Mouse (Mus musculus): ENCODE data around the gene Mtx2. TPM values are rescaled to one million over a fixed set of nuclear protein-coding genes. Genes with fewer than 3 reads are reported as not detected.

The Mtx2 gene
- polyA plus RNA-seq, 1 experiment from 2014 or later: 158 TPM

DNA sequence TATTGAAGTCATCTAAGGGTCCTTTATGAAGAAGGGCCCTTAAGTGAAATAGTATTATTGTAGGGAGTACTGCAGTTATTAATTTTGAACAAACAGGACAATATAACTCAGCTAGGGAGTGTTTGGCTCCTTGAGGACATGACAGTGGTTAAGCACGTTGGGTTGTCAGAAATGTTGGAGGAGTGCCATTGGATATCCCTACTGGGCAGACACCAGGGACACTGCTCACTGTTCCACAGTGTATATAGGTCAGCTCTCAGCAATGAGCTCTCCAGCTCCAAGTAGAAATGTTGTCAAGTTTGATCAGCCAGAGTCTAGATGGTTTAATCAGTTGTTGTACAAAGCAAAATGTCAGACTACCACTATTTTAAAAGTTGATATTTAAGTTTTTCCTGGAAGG lies 24.4 kb downstream of the Mtx2 start:
- no peak overlapping the region for H3K27ac ChIP-seq (ENCODE audit: low read length)
- H3K9ac ChIP-seq (ENCODE audit: low read depth, low read length): no peak overlapping the region
- no peak overlapping the region for H3K4me2 ChIP-seq (ENCODE audit: low read length)
- no peaks in the 10 kb centered on the region for H3K36me3 ChIP-seq (ENCODE audit: control insufficient read depth, insufficient read depth, low read length)
- 55% methylated on average over 1 of the region's 1 CpGs for WGBS
- no peak for ATAC-seq
- H3K9me3 ChIP-seq (replicated peaks; ENCODE audit: control insufficient read depth, low read length, poor library complexity, severe bottlenecking): no peaks in the 10 kb centered on the region
- no peak overlapping the region for H3K4me3 ChIP-seq (ENCODE audit: low read depth, low read length)
- no peaks in the 10 kb centered on the region for H3K4me1 ChIP-seq (ENCODE audit: control insufficient read depth, insufficient read depth, low read length)
- no peaks in the 10 kb centered on the region for H3K27me3 ChIP-seq (ENCODE audit: control insufficient read depth, insufficient read depth, low read depth, low read length)

DNA sequence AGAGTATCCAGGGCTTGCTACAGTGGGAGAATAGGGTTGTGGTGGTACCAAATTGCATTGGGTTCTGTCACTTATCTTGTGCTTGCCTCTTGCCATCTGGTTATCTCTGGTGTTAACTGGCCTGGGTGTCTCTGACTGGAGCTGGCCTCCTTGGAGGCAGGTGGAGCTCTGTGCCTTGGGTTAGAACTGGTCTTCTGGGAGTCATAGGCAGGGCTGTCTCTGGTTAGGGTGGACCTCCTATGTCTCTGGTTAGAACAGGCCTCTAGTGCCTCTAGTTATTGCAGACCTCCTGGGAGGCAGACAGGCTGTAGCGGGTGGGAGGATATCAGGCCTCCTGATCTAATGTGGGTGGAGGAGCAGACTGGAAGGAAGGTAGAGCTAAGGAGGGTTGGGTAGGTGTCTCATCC lies 36.5 kb downstream of the Mtx2 start:
- Histone ChIP-seq H3K9me3 (replicated peaks; ENCODE audit: control insufficient read depth, low read length, poor library complexity, severe bottlenecking) (no peaks in the 10 kb centered on the region; the same call in 1 of the 2 replicates), H3K36me3 (ENCODE audit: control insufficient read depth, insufficient read depth, low read length) (no peaks in the 10 kb centered on the region), H3K9ac (ENCODE audit: low read depth, low read length) (no peak overlapping the region), H3K4me3 (ENCODE audit: low read depth, low read length) (no peak overlapping the region), H3K27ac (ENCODE audit: low read length) (no peak overlapping the region), H3K4me1 (ENCODE audit: control insufficient read depth, insufficient read depth, low read length) (no peaks in the 10 kb centered on the region), H3K27me3 (ENCODE audit: control insufficient read depth, insufficient read depth, low read depth, low read length) (no peaks in the 10 kb centered on the region), H3K4me2 (ENCODE audit: low read length) (no peak overlapping the region)
- no peak for ATAC-seq
- WGBS: 91% methylated on average over 1 of the region's 1 CpGs

DNA sequence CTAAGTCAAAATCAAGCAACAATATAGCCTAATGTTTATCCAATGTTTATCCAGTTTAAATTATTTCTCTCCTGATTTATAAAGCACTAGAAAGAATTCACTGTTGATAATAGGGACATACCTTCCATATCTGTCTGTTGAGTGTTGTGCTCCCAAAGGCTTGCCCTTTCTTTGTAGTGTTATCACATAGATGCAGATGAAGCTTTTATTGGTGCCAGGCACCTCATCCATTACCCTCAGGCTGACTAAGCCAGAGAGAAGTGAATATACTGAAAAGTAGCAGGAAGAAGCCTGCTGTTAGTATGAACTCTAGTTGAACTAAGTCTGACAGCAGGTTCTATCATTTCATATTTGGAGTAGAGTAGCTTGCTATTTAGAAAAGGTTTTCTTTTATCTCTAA lies 39.8 kb downstream of the Mtx2 start:
- ATAC-seq: no peak
- Histone ChIP-seq H3K36me3 (ENCODE audit: control insufficient read depth, insufficient read depth, low read length) (no peaks in the 10 kb centered on the region), H3K27me3 (ENCODE audit: control insufficient read depth, insufficient read depth, low read depth, low read length) (no peaks in the 10 kb centered on the region), H3K4me2 (ENCODE audit: low read length) (no peak overlapping the region), H3K9me3 (replicated peaks; ENCODE audit: control insufficient read depth, low read length, poor library complexity, severe bottlenecking) (no peaks in the 10 kb centered on the region; the same call in 1 of the 2 replicates), H3K4me3 (ENCODE audit: low read depth, low read length) (no peak overlapping the region), H3K9ac (ENCODE audit: low read depth, low read length) (no peak overlapping the region), H3K4me1 (ENCODE audit: control insufficient read depth, insufficient read depth, low read length) (no peaks in the 10 kb centered on the region), H3K27ac (ENCODE audit: low read length) (no peak overlapping the region)

DNA sequence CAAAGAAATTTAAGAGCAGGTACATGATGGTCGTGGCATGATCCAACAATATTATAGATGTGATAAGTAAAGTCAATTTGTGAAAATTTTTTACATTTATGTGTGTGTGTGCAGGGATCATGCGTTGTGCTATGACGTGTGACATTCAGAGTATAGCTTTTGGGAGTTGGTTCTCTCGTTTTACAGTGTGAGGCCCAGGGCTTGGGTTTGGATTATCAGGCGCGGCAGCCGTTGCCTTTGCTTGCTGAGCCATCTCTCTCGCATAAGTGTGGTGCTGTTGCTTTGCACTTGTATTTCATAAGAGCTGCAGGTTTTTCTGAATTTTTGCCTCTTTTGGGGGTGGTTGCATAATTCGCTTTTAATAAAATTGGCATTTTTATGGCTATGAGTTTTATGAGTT lies 48.4 kb downstream of the Mtx2 start:
- 83% methylated on average over 9 of the region's 9 CpGs for WGBS
- H3K27me3 ChIP-seq (ENCODE audit: control insufficient read depth, insufficient read depth, low read depth, low read length): no peaks in the 10 kb centered on the region
- H3K9ac ChIP-seq (ENCODE audit: low read depth, low read length): no peak overlapping the region
- no peak overlapping the region for H3K4me2 ChIP-seq (ENCODE audit: low read length)
- H3K36me3 ChIP-seq (ENCODE audit: control insufficient read depth, insufficient read depth, low read length): peaks cover 4% of the 10 kb centered on the region; the same call in 1 of the 2 replicates
- H3K9me3 ChIP-seq (replicated peaks; ENCODE audit: control insufficient read depth, low read length, poor library complexity, severe bottlenecking): no peaks in the 10 kb centered on the region
- no peaks in the 10 kb centered on the region for H3K4me1 ChIP-seq (ENCODE audit: control insufficient read depth, insufficient read depth, low read length)
- no peak overlapping the region for H3K27ac ChIP-seq (ENCODE audit: low read length)
- ATAC-seq: no peak
- H3K4me3 ChIP-seq (ENCODE audit: low read depth, low read length): no peak overlapping the region

DNA sequence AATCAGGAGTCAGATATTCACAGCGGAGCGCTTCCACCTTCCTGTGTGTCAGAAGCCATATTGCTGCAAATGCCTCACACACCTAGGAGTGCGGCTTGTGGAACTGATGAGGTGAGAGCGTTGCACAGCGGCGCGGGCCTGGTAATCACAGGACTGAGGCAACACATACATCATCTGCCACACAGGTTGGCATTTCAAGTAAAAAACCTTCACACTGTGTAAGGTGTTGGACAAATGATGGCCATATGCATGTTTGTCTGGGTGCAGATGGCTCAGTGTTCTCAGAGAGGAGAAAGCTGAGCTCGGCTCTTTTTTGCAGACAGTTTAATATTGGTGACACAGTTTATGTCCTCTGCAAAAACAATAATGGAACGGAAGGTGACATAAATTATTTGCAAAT lies 58.8 kb downstream of the Mtx2 start:
- peak; percentile 14; the same call in 1 of the 2 replicates for ATAC-seq
- Histone ChIP-seq H3K9ac (ENCODE audit: low read depth, low read length) (no peak overlapping the region), H3K36me3 (ENCODE audit: control insufficient read depth, insufficient read depth, low read length) (no peaks in the 10 kb centered on the region), H3K27ac (ENCODE audit: low read length) (no peak overlapping the region), H3K4me2 (ENCODE audit: low read length) (no peak overlapping the region), H3K27me3 (ENCODE audit: control insufficient read depth, insufficient read depth, low read depth, low read length) (no peaks in the 10 kb centered on the region), H3K4me3 (ENCODE audit: low read depth, low read length) (no peak overlapping the region), H3K9me3 (replicated peaks; ENCODE audit: control insufficient read depth, low read length, poor library complexity, severe bottlenecking) (no peaks in the 10 kb centered on the region), H3K4me1 (ENCODE audit: control insufficient read depth, insufficient read depth, low read length) (no peaks in the 10 kb centered on the region)
- whole genome bisulfite sequencing: 87% methylated on average over 9 of the region's 9 CpGs

DNA sequence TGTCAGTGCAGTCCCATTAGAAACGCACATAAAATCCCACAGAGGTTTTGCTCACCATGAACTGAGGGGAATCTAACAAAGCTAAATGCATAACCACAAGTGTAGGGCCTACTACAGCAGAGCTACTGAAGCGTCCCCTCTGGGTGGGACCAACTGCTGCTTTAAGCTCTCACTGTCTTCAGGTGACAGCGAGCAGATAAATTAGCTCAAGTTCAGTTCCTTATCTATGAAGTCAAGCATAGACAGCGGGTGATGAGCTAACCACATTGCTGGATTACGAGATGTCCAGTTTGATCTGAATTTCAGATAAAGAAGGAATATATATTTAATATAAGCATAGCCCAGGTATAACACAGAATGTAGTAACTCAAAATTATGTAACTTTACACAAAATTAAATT lies 66.3 kb downstream of the Mtx2 start:
- WGBS: 77% methylated on average over 5 of the region's 5 CpGs
- no peaks in the 10 kb centered on the region for H3K4me1 ChIP-seq (ENCODE audit: control insufficient read depth, insufficient read depth, low read length)
- ATAC-seq: no peak

DNA sequence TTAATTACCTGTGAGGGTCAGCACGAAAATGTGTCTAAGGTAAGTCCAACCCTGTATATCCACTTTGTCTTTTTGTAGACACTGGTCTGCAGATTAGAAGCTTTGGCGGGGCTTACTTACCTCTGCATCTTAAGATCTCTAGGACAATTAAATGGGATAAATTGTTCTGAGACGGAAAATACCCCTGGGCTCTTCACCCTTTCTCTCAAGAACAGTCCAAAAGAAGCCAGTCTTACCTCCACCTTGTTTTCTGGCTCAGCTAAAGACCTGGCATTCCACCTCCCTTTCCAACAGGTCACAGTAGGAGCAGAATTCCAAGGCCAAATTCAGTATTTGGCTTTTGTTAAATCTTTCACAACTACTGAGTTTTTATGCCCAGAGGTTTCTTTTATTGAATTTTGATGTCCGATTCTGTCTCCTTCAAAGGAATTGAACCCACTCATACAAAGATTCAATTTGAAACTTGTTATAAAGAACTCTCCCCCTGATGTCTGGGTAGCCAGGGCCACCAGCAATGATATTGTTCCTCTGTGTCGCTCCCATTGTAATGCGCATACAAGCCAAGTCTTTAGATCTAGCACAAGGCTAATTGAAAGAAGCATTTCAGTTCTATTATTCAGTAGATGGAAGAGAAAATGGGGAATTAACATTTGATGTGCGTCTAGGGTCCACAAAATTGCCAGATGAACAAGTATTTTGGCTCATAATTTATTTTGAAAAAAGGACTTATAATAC lies 67.4 kb downstream of the Mtx2 start:
- H3K4me3 ChIP-seq (ENCODE audit: low read depth, low read length): no peak overlapping the region
- no peaks in the 10 kb centered on the region for H3K36me3 ChIP-seq (ENCODE audit: control insufficient read depth, insufficient read depth, low read length)
- H3K27me3 ChIP-seq (ENCODE audit: control insufficient read depth, insufficient read depth, low read depth, low read length): no peaks in the 10 kb centered on the region
- no peak for ATAC-seq
- H3K27ac ChIP-seq (ENCODE audit: low read length): no peak overlapping the region
- WGBS: 43% methylated on average over 7 of the region's 7 CpGs
- H3K9ac ChIP-seq (ENCODE audit: low read depth, low read length): no peak overlapping the region
- no peaks in the 10 kb centered on the region for H3K4me1 ChIP-seq (ENCODE audit: control insufficient read depth, insufficient read depth, low read length)
- no peaks in the 10 kb centered on the region for H3K9me3 ChIP-seq (replicated peaks; ENCODE audit: control insufficient read depth, low read length, poor library complexity, severe bottlenecking)
- H3K4me2 ChIP-seq (ENCODE audit: low read length): no peak overlapping the region

More for the DNA sequence above, 66.3 kb downstream of the Mtx2 start:
- Histone ChIP-seq H3K9ac (ENCODE audit: low read depth, low read length) (no peak overlapping the region), H3K27ac (ENCODE audit: low read length) (no peak overlapping the region), H3K36me3 (ENCODE audit: control insufficient read depth, insufficient read depth, low read length) (no peaks in the 10 kb centered on the region), H3K4me3 (ENCODE audit: low read depth, low read length) (no peak overlapping the region), H3K9me3 (replicated peaks; ENCODE audit: control insufficient read depth, low read length, poor library complexity, severe bottlenecking) (no peaks in the 10 kb centered on the region), H3K4me2 (ENCODE audit: low read length) (no peak overlapping the region), H3K27me3 (ENCODE audit: control insufficient read depth, insufficient read depth, low read depth, low read length) (no peaks in the 10 kb centered on the region)

DNA sequence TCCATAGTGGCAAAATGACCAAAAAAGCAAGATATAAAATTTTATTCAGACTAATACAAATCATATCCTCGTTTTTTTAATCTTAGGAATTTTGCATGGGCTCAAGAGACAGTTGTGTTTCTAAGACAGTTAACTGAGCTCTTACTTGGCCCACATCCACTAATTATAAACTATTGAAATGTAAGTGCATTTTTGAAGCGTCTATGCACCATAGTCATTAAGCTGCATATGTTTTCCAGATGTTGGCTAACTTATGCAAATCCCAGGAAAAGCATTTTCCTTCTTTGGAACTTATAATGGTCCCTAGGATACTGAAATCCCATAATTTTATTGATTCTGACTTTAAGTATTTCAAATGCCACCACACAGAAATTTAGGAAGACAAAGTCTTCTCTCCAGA lies 68.5 kb downstream of the Mtx2 start:
- Histone ChIP-seq H3K36me3 (ENCODE audit: control insufficient read depth, insufficient read depth, low read length) (no peaks in the 10 kb centered on the region), H3K9ac (ENCODE audit: low read depth, low read length) (no peak overlapping the region), H3K4me1 (ENCODE audit: control insufficient read depth, insufficient read depth, low read length) (no peaks in the 10 kb centered on the region), H3K27ac (ENCODE audit: low read length) (no peak overlapping the region), H3K9me3 (replicated peaks; ENCODE audit: control insufficient read depth, low read length, poor library complexity, severe bottlenecking) (no peaks in the 10 kb centered on the region), H3K27me3 (ENCODE audit: control insufficient read depth, insufficient read depth, low read depth, low read length) (no peaks in the 10 kb centered on the region), H3K4me3 (ENCODE audit: low read depth, low read length) (no peak overlapping the region), H3K4me2 (ENCODE audit: low read length) (no peak overlapping the region)
- no peak for ATAC-seq
- 66% methylated on average over 2 of the region's 2 CpGs for WGBS

DNA sequence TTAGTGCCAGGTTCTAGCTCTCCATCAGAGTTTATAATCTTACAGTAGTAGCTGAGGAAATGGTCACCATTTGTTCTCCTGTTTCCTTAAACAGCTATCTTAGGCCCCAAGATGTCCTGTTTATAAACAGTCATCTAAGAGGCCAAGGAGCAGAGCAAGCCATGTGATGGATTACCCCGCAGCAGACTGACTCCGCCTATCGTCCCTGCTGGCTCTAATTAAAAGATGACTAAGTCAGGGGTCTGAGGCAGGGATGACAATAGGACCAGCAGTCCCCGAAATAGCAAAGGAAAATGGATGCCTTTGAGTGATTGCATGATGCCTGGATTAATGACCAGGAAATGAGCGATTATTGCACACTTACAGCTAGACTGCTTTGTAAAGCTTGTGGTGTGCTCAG lies 74.4 kb downstream of the Mtx2 start:
- 26% methylated on average over 5 of the region's 5 CpGs for WGBS
- ATAC-seq: no peak

More for the DNA sequence above, 74.4 kb downstream of the Mtx2 start:
- Histone ChIP-seq H3K9ac (ENCODE audit: low read depth, low read length) (no peak overlapping the region), H3K27ac (ENCODE audit: low read length) (no peak overlapping the region), H3K4me2 (ENCODE audit: low read length) (no peak overlapping the region), H3K36me3 (ENCODE audit: control insufficient read depth, insufficient read depth, low read length) (no peaks in the 10 kb centered on the region), H3K27me3 (ENCODE audit: control insufficient read depth, insufficient read depth, low read depth, low read length) (no peaks in the 10 kb centered on the region), H3K4me3 (ENCODE audit: low read depth, low read length) (no peak overlapping the region), H3K9me3 (replicated peaks; ENCODE audit: control insufficient read depth, low read length, poor library complexity, severe bottlenecking) (no peaks in the 10 kb centered on the region), H3K4me1 (ENCODE audit: control insufficient read depth, insufficient read depth, low read length) (no peaks in the 10 kb centered on the region)

All from midbrain, embryonic 16.5 days (tissue).